Mouse (Mus musculus): ENCODE results near the gene Aes. TPM values are rescaled to one million over a fixed set of nuclear protein-coding genes. Genes with fewer than 3 reads are reported as not detected.

Gene Aes
- polyA plus RNA-seq, 1 experiment from 2014 or later, result 325 TPM

DNA sequence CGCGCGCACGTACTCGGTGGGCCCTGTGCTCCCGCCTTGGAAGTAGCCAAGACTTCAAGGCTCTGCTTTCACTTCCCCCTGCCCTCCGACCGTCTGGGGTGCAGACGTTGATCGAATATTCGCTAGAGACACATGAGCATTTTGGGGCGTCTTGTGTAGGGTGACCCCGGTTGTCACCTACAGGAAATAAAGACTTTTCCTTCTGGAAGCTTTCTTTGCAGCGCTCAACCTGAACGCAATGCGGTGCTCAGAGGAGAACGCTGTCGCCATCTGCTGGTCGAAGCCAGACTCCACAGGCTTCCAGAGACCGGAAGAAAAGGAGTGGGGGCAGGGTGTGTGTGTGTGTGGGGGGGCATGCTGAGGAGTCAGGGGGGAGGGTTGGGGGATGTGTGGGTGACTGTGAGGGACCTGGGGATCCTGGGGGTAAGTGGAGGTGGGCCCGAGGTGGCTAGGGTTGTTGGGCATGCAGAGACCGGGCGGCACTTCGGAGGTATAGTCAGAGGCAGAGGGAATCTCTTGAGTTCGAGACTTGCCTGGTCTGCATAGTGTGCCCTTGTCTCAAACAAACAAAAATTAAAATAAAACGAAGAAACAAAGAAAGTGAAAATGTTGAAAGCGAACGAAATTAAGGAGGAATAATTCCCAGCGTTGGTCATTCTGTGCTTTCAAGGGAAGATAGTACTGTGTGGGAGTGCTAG, 45.8 kb downstream of the Aes start:
- H3K36me3 ChIP-seq (ENCODE audit: control insufficient read depth, insufficient read depth, low read length), result no peaks in the 10 kb centered on the region
- peak overlapping the region; percentile 76 for H3K27ac ChIP-seq (ENCODE audit: low read depth, low read length)
- H3K27me3 ChIP-seq (ENCODE audit: control insufficient read depth, insufficient read depth, low read length), result peaks cover 9% of the 10 kb centered on the region
- ATAC-seq (ENCODE audit: low FRiP score) (peak; percentile 2), DNase-seq (ENCODE audit: low spot score, missing footprints) (peak; percentile 98)
- peak overlapping the region; percentile 29 for H3K4me3 ChIP-seq (ENCODE audit: low read depth, low read length)
- H3K9ac ChIP-seq (ENCODE audit: low read length), result peak overlapping the region; percentile 43
- H3K4me2 ChIP-seq, result peak overlapping the region; percentile 62
- WGBS, result 20% methylated on average over 29 of the region's 29 CpGs
- H3K4me1 ChIP-seq (ENCODE audit: control insufficient read depth, insufficient read depth, low read length), result peaks cover 19% of the 10 kb centered on the region
- no peaks in the 10 kb centered on the region for H3K9me3 ChIP-seq (ENCODE audit: control insufficient read depth, low read length)

DNA sequence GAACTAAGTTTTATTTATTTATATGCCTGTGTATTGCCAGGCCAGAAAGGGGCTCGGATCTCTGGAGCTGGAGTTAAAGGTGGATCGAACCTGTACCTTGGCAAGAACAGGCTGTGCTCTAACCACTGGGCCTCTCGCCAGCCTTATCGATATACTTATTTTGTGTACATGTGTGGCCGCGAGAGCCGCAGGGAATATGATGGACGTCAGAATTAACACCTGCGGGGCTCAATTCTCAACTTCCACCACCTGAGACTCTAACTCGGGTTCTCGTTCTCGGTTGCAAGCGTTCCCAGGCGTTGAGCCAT, 46.3 kb downstream of the Aes start:
- peaks cover 9% of the 10 kb centered on the region for H3K27me3 ChIP-seq (ENCODE audit: control insufficient read depth, insufficient read depth, low read length)
- H3K9me3 ChIP-seq (ENCODE audit: control insufficient read depth, low read length), result no peaks in the 10 kb centered on the region
- peak overlapping the region; percentile 62 for H3K4me2 ChIP-seq
- DNase-seq (ENCODE audit: low spot score, missing footprints) (no peak), ATAC-seq (ENCODE audit: low FRiP score) (peak; percentile 18; the same call in 1 of the 2 replicates)
- peak overlapping the region; percentile 76 for H3K27ac ChIP-seq (ENCODE audit: low read depth, low read length)
- WGBS, result 4% methylated on average over 14 of the region's 14 CpGs
- H3K9ac ChIP-seq (ENCODE audit: low read length), result peak overlapping the region; percentile 43
- peaks cover 17% of the 10 kb centered on the region for H3K4me1 ChIP-seq (ENCODE audit: control insufficient read depth, insufficient read depth, low read length)
- H3K4me3 ChIP-seq (ENCODE audit: low read depth, low read length), result peak overlapping the region; percentile 29
- H3K36me3 ChIP-seq (ENCODE audit: control insufficient read depth, insufficient read depth, low read length), result no peaks in the 10 kb centered on the region

DNA sequence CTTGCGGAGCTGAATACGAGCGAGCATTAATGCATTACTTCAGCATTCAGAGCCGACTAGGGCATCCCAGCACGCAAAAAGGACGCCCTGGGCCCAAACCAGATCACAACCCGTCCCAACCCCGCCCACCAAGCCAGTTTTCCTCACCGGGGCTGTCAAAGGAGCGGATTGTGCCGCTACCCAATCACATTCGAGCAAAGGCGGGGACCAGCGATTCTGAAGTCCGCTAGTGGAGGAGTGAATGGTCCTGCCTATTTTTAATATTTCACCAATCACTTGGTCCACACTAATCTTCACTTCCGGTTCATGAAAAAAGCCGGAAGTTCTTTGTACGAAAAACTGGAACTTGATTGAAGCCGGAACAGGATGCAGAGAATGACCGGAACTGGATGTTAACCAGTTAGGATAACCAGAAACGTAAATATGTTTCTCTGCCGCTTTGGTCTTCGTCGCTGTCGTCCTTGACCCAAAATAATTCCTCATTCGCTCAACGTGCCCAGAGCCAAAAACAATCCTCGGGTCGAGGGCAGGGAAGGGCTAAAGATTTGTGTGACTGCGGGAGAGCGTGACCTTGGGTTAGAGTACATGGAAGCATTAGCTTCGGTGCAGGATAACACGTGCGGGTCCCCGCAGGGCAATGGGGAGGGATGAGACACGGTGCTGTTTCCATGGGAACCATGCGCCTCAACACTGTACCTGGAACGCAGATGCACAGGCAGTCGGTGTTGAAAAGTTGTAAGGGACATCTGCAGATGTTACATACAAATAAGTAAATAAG, 46.9 kb downstream of the Aes start, which contains the start of gene BC025920:
BC025920 (plus strand) TSS at position 297 of the 778 bp plus-strand sequence.
- Histone ChIP-seq H3K4me3 (ENCODE audit: low read depth, low read length) (peak within 1 kb of the TSS; percentile 43), H3K9ac (ENCODE audit: low read length) (peak within 1 kb of the TSS; percentile 61), H3K4me1 (ENCODE audit: control insufficient read depth, insufficient read depth, low read length) (peaks cover 13% of the 10 kb centered on the region), H3K36me3 (ENCODE audit: control insufficient read depth, insufficient read depth, low read length) (no peaks in the 10 kb centered on the region), H3K4me2 (peak within 1 kb of the TSS; percentile 68), H3K9me3 (ENCODE audit: control insufficient read depth, low read length) (no peaks in the 10 kb centered on the region), H3K27ac (ENCODE audit: low read depth, low read length) (peak within 1 kb of the TSS; percentile 76), H3K27me3 (ENCODE audit: control insufficient read depth, insufficient read depth, low read length) (peaks cover 9% of the 10 kb centered on the region)
- ATAC-seq (ENCODE audit: low FRiP score) (peak; percentile 87), DNase-seq (ENCODE audit: low spot score, missing footprints) (peak; percentile 98)
- under 1% methylated on average over 39 of the region's 39 CpGs for WGBS

DNA sequence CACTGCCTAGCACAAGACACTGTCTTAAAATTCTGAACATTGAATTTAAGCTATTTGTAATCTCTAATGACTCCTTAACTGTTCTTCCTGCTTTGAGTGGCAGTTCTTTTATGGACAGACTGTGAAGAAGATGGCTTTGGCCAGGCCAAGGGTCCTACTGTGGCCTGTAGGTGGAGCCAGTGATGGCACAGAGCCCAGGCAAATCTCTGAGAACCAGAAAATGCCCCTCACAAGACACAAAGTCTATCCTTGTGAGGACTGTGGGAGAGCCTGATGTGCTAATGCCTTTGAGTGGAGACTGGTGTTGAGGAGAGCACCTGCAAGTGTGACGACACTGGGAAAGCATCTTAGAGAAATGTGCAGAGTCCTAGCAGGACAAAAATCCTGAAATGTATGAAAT, 49.0 kb downstream of the Aes start:
- ATAC-seq (ENCODE audit: low FRiP score) (no peak), DNase-seq (ENCODE audit: low spot score, missing footprints) (no peak)
- H3K4me1 ChIP-seq (ENCODE audit: control insufficient read depth, insufficient read depth, low read length), result peaks cover 6% of the 10 kb centered on the region; the same call in 1 of the 2 replicates
- no peak overlapping the region for H3K4me3 ChIP-seq (ENCODE audit: low read depth, low read length)
- no peaks in the 10 kb centered on the region for H3K27me3 ChIP-seq (ENCODE audit: control insufficient read depth, insufficient read depth, low read length)
- no peaks in the 10 kb centered on the region for H3K9me3 ChIP-seq (ENCODE audit: control insufficient read depth, low read length)
- no peak overlapping the region for H3K4me2 ChIP-seq
- H3K27ac ChIP-seq (ENCODE audit: low read depth, low read length), result no peak overlapping the region
- H3K9ac ChIP-seq (ENCODE audit: low read length), result no peak overlapping the region
- 95% methylated on average over 1 of the region's 1 CpGs for WGBS
- H3K36me3 ChIP-seq (ENCODE audit: control insufficient read depth, insufficient read depth, low read length), result no peaks in the 10 kb centered on the region

DNA sequence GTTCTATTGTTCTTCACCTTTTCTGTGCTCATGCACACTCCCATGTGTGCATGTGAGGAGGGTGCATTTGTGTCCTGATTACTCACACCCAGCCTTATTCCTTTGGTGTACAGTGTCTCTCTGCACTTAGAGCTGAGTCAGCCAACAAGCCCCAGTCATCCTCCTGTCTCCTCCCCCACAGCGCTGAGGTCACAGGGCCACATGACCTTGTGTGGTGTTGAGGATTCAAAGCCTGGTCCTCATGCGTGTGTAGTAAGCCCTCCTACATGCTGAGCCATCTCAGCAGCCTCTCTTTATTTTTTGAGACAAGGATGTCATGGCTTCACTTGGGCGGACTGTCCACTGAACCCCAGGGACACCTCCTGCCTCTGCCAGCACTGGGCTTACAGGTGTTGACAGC, 53.5 kb downstream of the Aes start:
- H3K4me3 ChIP-seq (ENCODE audit: low read depth, low read length), result no peak overlapping the region
- H3K9me3 ChIP-seq (ENCODE audit: control insufficient read depth, low read length), result no peaks in the 10 kb centered on the region
- H3K4me1 ChIP-seq (ENCODE audit: control insufficient read depth, insufficient read depth, low read length), result no peaks in the 10 kb centered on the region
- H3K4me2 ChIP-seq, result no peak overlapping the region
- H3K36me3 ChIP-seq (ENCODE audit: control insufficient read depth, insufficient read depth, low read length), result no peaks in the 10 kb centered on the region
- WGBS, result 74% methylated on average over 3 of the region's 3 CpGs
- no peaks in the 10 kb centered on the region for H3K27me3 ChIP-seq (ENCODE audit: control insufficient read depth, insufficient read depth, low read length)
- no peak overlapping the region for H3K27ac ChIP-seq (ENCODE audit: low read depth, low read length)
- H3K9ac ChIP-seq (ENCODE audit: low read length), result no peak overlapping the region
- ATAC-seq (ENCODE audit: low FRiP score) (no peak), DNase-seq (ENCODE audit: low spot score, missing footprints) (no peak)

DNA sequence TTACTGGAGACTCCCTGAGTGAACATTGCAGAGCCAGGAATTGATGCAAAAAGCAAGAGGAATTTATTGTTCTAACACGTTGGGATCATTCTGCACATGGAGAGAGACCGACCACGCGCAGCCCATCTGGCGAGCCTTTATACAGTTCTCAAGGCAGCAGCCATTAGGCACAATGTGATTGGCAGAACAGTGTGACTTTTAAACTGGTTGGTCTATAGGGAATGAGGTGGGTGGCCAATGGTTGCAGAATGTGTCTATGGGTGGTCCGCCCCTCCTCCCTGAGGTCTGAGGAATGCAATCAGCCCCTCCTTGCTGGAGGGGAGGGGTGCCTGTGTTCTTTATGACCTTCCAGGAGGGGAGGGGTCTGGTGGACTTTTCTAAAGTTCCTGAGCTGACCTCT, 56.2 kb downstream of the Aes start:
- Histone ChIP-seq H3K27ac (ENCODE audit: low read depth, low read length) (no peak overlapping the region), H3K4me1 (ENCODE audit: control insufficient read depth, insufficient read depth, low read length) (no peaks in the 10 kb centered on the region), H3K4me3 (ENCODE audit: low read depth, low read length) (no peak overlapping the region), H3K4me2 (no peak overlapping the region), H3K9ac (ENCODE audit: low read length) (no peak overlapping the region), H3K36me3 (ENCODE audit: control insufficient read depth, insufficient read depth, low read length) (0 out of 2 replicates have a peak, but pooled peaks cover under 1% of the 10 kb centered on the region), H3K27me3 (ENCODE audit: control insufficient read depth, insufficient read depth, low read length) (no peaks in the 10 kb centered on the region), H3K9me3 (ENCODE audit: control insufficient read depth, low read length) (no peaks in the 10 kb centered on the region)
- ATAC-seq (ENCODE audit: low FRiP score) (no peak), DNase-seq (ENCODE audit: low spot score, missing footprints) (no peak)
- 70% methylated on average over 6 of the region's 6 CpGs for WGBS

Other genes starting within 250 kb of the Aes start
- gene Cactin, start 238.4 kb upstream of the Aes start, polyA plus RNA-seq (2014; fragmentation: Nextera tagmentation; extraction: Ambion mirVana), result 31.9 and 36.8 TPM in 2 replicates
- gene Tbxa2r, start 230.8 kb upstream of the Aes start, polyA plus RNA-seq (2014; fragmentation: Nextera tagmentation; extraction: Ambion mirVana), result 2.4 and 2.6 TPM in 2 replicates
- 0.04 TPM in 1 of 2 replicates, not detected in the other for gene Gipc3, start 216.2 kb upstream of the Aes start, polyA plus RNA-seq (2014; fragmentation: Nextera tagmentation; extraction: Ambion mirVana)
- 89.1 and 97.7 TPM in 2 replicates for gene Hmg20b, start 209.0 kb upstream of the Aes start, polyA plus RNA-seq (2014; fragmentation: Nextera tagmentation; extraction: Ambion mirVana)
- 2.8 and 4.4 TPM in 2 replicates for gene Mfsd12, start 202.0 kb upstream of the Aes start, polyA plus RNA-seq (2014; fragmentation: Nextera tagmentation; extraction: Ambion mirVana)
- gene 4930404N11Rik, start 193.7 kb upstream of the Aes start, polyA plus RNA-seq (2014; fragmentation: Nextera tagmentation; extraction: Ambion mirVana), result 0.12 TPM in 1 of 2 replicates, not detected in the other
- gene Fzr1, start 181.0 kb upstream of the Aes start, polyA plus RNA-seq (2014; fragmentation: Nextera tagmentation; extraction: Ambion mirVana), result 94.3 and 104 TPM in 2 replicates
- 43.3 and 53.7 TPM in 2 replicates for gene Dohh, start 175.1 kb upstream of the Aes start, polyA plus RNA-seq (2014; fragmentation: Nextera tagmentation; extraction: Ambion mirVana)
- 2.7 and 2.9 TPM in 2 replicates for gene Gm48551, start 175.0 kb upstream of the Aes start, polyA plus RNA-seq (2014; fragmentation: Nextera tagmentation; extraction: Ambion mirVana)
- 0.20 and 0.47 TPM in 2 replicates for gene Gm48552, start 170.5 kb upstream of the Aes start, polyA plus RNA-seq (2014; fragmentation: Nextera tagmentation; extraction: Ambion mirVana)
- 2.3 and 2.7 TPM in 2 replicates for gene Smim24, start 166.4 kb upstream of the Aes start, polyA plus RNA-seq (2014; fragmentation: Nextera tagmentation; extraction: Ambion mirVana)
- 6.6 and 6.9 TPM in 2 replicates for gene Nfic, start 103.9 kb upstream of the Aes start, polyA plus RNA-seq (2014; fragmentation: Nextera tagmentation; extraction: Ambion mirVana)
- gene Celf5, start 76.8 kb upstream of the Aes start, polyA plus RNA-seq (2014; fragmentation: Nextera tagmentation; extraction: Ambion mirVana), result 10.0 and 13.1 TPM in 2 replicates
- 40.4 and 44.5 TPM in 2 replicates for gene Ncln, start 63.1 kb upstream of the Aes start, polyA plus RNA-seq (2014; fragmentation: Nextera tagmentation; extraction: Ambion mirVana)
- gene S1pr4, start 59.4 kb upstream of the Aes start, polyA plus RNA-seq (2014; fragmentation: Nextera tagmentation; extraction: Ambion mirVana), result 0.37 and 0.43 TPM in 2 replicates
- 1.1 and 1.4 TPM in 2 replicates for gene Gna15, start 35.3 kb upstream of the Aes start, polyA plus RNA-seq (2014; fragmentation: Nextera tagmentation; extraction: Ambion mirVana)
- 55.8 and 59.3 TPM in 2 replicates for gene Gna11, start 14.3 kb upstream of the Aes start, polyA plus RNA-seq (2014; fragmentation: Nextera tagmentation; extraction: Ambion mirVana)
- gene Tle2, start 15.1 kb downstream of the Aes start, polyA plus RNA-seq (2014; fragmentation: Nextera tagmentation; extraction: Ambion mirVana), result 6.0 and 6.2 TPM in 2 replicates
- 4.6 and 6.0 TPM in 2 replicates for gene Tle6, start 41.6 kb downstream of the Aes start, polyA plus RNA-seq (2014; fragmentation: Nextera tagmentation; extraction: Ambion mirVana)
- gene BC025920, start 46.8 kb downstream of the Aes start, polyA plus RNA-seq (2014; fragmentation: Nextera tagmentation; extraction: Ambion mirVana), result 0.47 and 0.89 TPM in 2 replicates
- 36.6 and 38.9 TPM in 2 replicates for gene Sirt6, start 68.3 kb downstream of the Aes start, polyA plus RNA-seq (2014; fragmentation: Nextera tagmentation; extraction: Ambion mirVana)
- 4.2 and 4.6 TPM in 2 replicates for gene Ankrd24, start 69.1 kb downstream of the Aes start, polyA plus RNA-seq (2014; fragmentation: Nextera tagmentation; extraction: Ambion mirVana)
- 6.5 and 6.7 TPM in 2 replicates for gene Gm10778, start 89.6 kb downstream of the Aes start, polyA plus RNA-seq (2014; fragmentation: Nextera tagmentation; extraction: Ambion mirVana)
- 19.7 and 22.9 TPM in 2 replicates for gene Zfp433, start 145.3 kb downstream of the Aes start, polyA plus RNA-seq (2014; fragmentation: Nextera tagmentation; extraction: Ambion mirVana)
- gene Gm3055, start 211.7 kb downstream of the Aes start, polyA plus RNA-seq (2014; fragmentation: Nextera tagmentation; extraction: Ambion mirVana), result 17.8 and 20.4 TPM in 2 replicates

Measured in midbrain, embryonic 11.5 days (tissue).